Mouse (Mus musculus) kidney, adult 2 months (tissue): ENCODE data around the gene Mcpt2.
"Not testable (repeated sequence)": the region's sequence is repeated elsewhere in the genome, so short reads cannot be mapped to it uniquely, and the experiment has no call there.

Source experiments
- CTCF ChIP-seq: fragments of 200-500 bp; conservative IDR thresholded peaks from 2 replicates; pipeline ENCODE4 v1.5.1; 2011; ENCODE audit warnings: low read depth, mild to moderate bottlenecking, control low read depth, low read length, moderate library complexity, mixed read lengths; ENCODE audit not compliant: insufficient read depth, insufficient read length
- POLR2A ChIP-seq: fragments of 200-500 bp; IDR thresholded peaks from one replicate; pipeline ENCODE4 v1.6.1; 2011; ENCODE audit warnings: low read depth, low read length, control low read depth

GRCm38 (mm10) chr14:56030395-56030794 lies 11.4 kb upstream of the Mcpt2 start, which contains the start of gene Mcpt9:
- TF ChIP-seq CTCF, POLR2A: not testable (repeated sequence)
